Mouse (Mus musculus) left cerebral cortex, postnatal 4 days (tissue): Measurements from ENCODE around the gene Mtpn. TPM values are rescaled to one million over a fixed set of nuclear protein-coding genes. Genes with fewer than 3 reads are reported as not detected.

ENCODE experiments used
- DNase-seq: peaks from one replicate; pipeline ENCODE4 v3.0.0-alpha.2; 2022
- intact Hi-C: fragments of 180-260 bp; cut with DNase I; formaldehyde crosslinking; loops from one replicate; pipeline ENCODE4 v1.15.1; 2025
- total RNA-seq, 2 experiments: library from RNA; stranded (reverse); gene quantifications; 2 replicates each; pipeline ENCODE4 v1.2.3; 2021

Mtpn gene
- total RNA-seq = 100 to 1,000 TPM; 337 to 354 TPM

DNA sequence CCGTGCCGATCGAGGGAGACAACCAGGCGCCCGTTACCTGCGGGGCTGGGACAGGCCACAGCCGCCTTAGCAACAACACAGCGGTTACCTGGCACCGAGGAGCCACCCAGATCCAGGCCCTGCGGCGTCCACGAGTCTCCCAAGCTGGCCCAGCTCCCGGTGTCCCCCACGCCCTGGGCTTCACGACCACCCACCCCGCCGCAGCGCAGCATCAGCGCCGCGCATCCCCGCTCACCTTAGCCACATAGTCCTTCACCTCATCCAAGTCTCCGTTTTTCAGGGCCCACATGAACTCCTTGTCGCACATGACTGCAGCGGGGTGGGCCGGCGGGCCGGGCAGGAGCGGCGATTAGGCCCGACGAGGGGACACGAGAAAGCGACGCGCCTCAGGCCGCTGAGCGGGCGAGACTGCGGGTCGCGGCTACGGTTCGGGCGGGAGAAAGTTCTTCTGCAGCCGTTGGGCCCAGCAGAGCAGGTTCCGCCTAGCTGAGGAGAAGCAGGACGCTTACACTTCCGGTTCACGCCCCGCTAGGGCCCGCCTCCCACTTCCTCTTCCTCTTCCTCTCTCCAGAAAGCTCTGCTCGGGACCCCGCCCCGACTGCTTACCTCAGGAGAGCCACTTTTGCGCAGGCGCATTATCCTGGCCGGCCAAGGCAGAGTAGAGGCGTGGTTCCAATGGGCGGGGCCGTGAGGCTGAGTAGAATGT, at the start of gene Mtpn:
Gene Mtpn, minus strand, starts transcription at position 585 of the 706 bp plus-strand sequence.
- intact Hi-C loops = no loop called here
- peak; percentile 99 for DNase-seq

DNA sequence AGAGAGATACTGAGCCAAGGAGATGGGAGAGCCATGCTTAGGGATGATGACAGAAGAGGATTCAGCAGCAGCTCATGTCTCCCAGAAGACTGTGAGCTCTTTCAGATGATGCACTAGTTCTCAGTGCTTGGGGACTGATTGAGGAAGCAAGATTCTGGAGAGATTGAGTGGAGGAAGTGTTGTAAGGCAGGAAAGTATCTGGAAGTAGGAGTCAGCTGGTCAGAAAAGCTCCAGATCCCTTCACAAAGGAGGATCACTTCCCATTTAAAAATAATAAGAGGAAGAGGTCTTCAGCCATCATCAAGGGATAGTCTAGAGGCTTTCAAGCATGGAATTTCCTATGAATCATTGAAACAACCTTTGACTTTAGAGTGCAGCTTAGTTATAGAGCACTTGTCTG, 29.0 kb upstream of the Mtpn start:
- no peak for DNase-seq
- intact Hi-C loops = loop anchor here (10.0 kb wide), 1 partner anchor 184 kb away; no protein-coding TSS in a partner anchor

- intact Hi-C loops = loop anchor here (10.0 kb wide), 1 partner anchor 183 kb away; no protein-coding TSS in a partner anchor
- no peak for DNase-seq
Observed at GRCm38 (mm10) chr6:35567755-35568154, 28.1 kb upstream of the Mtpn start.

GRCm38 (mm10) chr6:35559950-35560349, 20.3 kb upstream of the Mtpn start:
- intact Hi-C loops = loop anchor here (10.0 kb wide), 1 partner anchor 175 kb away; no protein-coding TSS in a partner anchor
- DNase-seq = no peak

DNA sequence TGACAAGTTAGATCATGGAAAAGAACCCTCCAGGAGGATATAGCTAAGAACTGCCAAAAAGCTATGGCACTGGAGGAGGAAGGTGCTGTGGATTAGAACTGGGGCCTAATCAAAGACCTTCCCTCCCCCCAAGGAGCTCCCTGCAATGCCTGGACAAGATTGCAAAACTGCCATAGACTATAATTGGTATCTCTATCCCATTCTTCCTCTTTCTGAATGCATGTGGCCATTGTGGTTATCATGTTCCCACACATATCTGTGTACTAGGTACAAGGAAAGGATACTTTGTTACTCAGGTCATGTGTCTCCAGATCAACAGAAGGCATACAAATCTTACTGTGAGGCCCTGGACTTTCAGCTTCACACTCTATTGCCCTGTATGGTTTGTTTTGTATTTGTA, 4.7 kb upstream of the Mtpn start:
- intact Hi-C loops = no loop called here
- no peak for DNase-seq

- no peak for DNase-seq
- intact Hi-C loops = no loop called here
Observed at GRCm38 (mm10) chr6:35542656-35543400, 3.1 kb upstream of the Mtpn start.

DNA sequence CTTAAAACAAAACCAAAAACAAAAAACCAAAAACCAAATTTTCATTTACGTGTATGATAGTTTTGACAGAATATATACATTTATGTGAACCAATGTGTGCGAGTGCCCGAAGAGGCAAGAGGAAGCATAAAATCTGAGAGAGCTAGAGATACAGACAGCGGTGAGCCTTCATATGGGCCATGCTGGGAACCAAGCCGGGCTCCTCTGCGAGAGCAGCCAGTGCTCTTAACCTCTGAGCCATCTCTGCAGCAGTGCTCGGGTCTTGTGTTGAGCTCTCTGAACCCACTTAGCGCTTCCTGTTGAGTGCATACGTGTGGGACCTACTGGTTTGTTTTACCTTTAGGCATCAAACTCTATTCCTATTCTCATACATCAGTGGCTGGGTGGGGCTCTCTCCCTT, 689 bp upstream of the Mtpn start:
- intact Hi-C loops = no loop called here
- no peak for DNase-seq

DNA sequence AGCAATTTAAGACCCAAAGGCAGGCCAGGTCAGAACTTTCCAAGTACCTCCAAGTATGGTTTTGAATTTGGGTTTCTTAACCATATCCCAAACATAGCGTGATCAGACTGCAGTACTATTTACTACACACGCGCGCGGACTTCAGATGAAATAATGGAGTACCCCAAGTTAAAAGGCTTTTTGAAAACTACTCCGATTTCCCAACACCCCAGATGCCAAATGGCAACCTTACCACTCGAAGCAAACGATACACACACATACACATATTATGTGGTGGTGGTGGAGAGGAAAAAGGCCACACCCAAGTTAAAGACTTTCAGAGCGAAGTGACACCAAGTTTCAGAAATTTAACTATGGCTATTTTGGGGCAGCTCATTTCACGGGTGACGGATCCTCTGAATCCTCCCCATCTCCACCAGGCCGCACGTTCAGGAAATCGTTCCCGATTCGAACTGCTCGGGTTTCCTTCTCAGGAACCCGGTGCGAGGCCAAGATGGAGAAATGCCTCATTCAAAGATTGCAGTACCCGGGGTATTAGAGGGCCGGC, 858 bp downstream of the Mtpn start:
- intact Hi-C loops = no loop called here
- no peak for DNase-seq

DNA sequence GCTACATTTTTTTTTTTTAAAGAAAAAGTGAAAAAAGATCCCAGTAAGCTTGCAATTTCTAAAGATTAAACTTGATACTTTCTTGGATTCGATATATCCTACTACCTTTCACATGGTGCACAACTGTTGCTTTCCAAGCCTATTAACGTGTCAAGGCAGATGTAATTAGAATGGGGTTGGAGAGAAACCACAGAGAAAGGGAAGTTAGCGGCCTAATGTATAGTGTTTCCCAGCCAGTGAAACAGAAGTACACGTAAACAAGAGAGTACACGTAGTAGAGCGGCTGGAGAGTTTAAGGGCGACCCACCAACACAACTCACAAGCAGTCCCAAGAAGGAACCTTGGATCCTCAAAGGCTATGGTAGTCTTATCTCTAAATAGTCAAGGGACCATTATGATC, 3.7 kb downstream of the Mtpn start:
- DNase-seq = no peak
- intact Hi-C loops = no loop called here

GRCm38 (mm10) chr6:35513362-35513761, 26.3 kb downstream of the Mtpn start:
- DNase-seq = no peak
- intact Hi-C loops = no loop called here

DNA sequence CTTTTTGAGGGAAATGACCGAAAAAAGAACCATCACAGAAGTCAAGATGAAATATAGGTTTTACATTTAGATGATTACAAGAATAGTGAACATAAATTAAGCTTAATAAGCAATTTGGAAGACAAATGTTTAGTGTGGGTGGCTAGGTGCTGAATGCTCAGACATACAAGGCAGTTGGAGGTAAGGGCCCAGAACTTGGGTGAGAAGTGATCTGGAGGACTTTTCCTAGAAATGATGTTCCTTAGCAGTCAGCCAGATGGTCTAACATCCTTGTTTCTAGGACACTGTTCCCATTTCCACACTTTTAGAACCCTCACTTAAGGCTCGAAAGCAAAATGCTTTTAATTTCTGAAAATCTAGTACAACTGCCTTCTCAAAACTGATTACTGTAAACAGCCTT, 34.9 kb downstream of the Mtpn start:
- intact Hi-C loops = no loop called here
- no peak for DNase-seq

GRCm38 (mm10) chr6:35502904-35503303, 36.8 kb downstream of the Mtpn start:
- no peak for DNase-seq
- intact Hi-C loops = no loop called here

DNA sequence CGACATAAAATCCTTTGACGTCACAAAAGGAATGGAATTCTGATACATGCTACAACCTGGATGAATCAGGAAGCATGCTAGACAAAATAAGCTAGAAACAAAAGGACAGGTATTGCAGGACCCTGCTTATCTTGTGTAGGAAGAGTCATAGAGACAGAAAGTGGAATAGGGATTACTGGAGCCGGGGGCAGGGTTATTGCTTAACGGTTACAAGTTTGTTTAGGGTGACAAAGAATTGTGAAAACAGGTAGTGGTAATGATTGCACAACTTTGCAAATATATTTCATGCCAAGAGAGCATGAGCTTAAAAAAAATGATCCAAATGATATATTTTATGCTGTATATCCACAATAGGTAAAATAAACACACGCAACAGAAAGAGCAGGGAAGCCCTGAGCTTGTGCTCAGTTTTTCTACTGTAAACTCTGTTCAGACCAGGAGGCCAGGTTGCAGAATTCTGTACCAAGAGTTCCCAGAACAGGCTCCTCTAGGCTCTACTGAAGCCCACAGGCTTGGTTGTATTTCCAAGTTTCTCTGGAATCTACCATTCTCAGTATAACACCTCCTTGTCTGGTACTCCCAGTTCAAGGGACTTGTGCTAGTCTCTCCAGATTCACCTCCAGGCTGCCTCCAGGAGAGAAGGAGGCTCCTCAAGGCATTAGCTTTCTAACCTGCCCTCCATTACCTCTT, 39.6 kb downstream of the Mtpn start:
- intact Hi-C loops = no loop called here
- DNase-seq = no peak

DNA sequence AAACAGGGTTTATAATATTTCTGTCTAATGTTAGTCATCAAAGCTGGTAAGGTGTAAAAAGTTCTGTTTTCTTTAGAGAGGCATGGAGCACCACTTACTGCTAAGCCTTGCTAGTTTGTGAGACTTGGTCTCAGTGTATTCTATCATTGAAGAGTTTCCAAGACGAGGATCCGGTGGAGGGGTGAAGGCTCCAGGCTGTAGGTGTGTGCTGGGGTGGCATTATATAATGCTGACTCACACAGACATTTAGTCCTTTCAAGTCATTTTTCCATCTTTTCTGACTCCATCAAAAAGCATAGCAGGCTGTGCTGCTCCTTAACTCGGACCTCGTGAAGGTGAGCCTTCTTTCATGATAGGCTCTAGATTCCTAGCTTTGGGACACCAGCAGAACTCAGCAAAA, 42.3 kb downstream of the Mtpn start:
- intact Hi-C loops = no loop called here
- DNase-seq = no peak

DNA sequence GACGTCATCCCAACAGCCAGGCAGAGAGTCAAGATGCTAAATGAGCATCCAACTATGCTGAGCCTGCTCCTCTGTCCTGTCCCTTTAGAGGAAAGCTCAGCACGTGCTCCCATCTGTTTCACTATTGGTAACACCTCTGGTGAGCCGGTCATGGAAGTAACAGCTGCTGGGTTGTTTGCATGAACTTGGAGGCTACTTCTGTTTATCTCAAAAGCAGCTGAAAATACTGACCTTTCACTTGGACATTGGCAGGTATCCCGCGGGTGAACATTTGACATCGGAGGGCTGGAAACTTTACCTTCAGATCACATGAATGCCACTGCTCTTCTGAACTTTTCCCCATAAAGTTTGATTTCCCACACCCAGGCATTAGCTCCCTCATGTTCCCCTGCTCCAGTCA, 45.8 kb downstream of the Mtpn start:
- no peak for DNase-seq
- intact Hi-C loops = no loop called here

DNA sequence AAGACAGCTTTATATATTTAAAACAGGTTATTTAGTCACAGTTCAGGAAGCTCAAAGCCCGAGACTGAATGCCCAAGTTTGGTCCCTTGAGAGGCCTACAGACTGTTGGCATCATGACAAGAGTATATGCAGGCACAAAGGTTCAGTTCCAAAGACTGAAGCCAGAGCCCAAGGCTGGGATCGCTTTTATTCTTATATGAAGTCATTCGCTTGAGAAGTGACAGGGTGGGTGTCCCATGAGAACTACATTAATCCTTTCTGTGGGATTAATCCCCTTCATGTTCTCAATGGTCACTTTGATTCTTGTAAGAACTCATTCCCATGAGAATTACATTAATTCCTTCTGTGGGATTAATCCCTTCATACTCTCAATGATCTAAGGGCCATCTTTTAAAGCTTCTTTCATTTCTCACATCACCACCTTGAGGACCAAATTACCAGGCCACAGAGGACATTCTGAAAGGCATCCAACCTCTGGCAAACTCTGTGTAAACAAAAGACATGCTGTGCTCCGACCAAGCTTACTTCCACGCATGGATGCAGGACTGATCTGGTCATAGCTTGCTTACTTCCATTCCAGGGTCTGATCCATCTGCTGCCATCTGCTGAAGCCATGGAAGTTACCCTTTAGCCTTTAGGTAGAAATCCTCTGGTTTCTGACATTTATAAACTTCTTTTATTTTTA, 59.9 kb downstream of the Mtpn start:
- DNase-seq = no peak
- intact Hi-C loops = no loop called here

DNA sequence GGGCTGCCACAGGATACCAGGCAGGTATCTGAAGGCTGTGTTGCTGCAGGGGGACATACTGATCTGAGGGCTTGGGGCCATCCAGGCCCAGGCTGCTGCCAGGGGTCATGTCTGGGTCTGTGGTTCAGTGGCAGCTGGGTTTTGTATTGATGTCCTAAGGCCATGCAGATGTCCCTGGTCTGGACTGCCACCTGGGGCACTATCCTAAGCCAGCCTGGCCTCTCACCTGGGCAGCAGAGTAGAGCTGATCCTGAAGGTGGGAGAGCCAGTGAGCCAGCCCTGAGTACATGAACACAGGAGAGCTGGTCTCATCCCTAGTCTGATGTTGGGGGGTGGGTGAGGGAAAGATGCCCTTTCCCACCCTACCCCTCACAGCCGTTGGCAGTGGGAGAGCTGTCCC, 62.9 kb downstream of the Mtpn start:
- intact Hi-C loops = no loop called here
- DNase-seq = no peak

DNA sequence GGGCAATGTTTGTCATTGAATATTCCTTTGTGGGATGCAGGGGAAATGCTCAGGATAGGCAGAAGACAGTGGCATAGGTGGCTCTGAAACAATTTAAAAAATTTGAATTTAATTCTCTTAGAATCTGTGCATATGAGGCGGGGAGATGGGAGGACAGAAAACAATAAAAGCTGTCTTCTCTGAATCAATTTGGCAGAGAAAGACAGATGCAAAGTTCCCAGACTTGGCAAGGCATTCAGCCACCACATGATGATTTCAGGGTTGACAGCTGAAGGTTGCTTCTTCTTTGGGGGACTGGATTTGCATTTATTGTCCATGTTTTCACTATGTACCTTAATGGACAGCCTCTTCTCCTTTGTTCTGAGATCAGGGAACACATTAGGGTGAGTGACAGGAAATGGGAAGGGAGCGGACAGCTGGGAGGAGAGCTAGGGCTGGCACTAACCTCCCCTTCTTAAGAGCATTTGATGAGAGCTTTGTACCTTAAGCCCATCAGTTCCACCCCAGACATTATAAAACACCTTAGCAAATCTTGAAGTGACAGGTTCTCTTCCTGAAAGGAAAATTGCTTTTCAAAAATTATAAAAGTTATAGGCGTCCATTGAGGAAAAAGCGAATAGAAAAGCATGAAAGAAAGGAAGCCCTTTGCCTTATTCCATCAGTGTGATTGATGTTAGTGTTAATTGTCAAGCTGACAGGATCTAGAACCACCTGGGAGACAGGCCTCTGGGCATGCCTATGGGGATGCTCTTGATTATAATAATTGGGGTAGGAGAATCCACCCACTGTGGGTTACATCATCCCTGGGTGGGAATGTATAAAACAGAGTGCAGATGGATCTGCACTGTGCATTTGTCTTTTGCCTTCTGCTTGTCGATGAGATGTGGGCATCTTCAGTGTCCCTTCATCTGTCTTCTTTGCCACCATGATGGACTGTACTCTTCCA, 76.0 kb downstream of the Mtpn start:
- DNase-seq = no peak
- intact Hi-C loops = no loop called here

DNA sequence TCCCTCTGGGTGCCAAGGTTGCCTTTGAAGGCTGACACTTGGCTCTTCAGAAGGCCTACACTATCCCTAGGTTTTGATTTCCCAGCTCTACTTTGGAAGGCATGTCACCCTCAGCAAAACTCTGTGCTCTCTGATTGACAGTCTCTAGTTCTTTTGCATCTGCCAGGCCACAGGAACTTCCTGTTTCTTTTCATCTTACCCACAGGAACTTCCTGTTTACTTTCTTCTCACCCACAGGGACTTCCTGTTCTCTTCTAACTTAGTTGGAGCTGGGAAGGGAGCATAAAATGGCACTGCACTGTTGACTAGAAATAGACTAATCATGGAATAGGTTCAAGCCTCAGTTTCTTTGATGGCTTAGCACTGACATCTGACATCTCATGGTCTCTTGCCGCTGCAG, 77.2 kb downstream of the Mtpn start:
- intact Hi-C loops = no loop called here
- no peak for DNase-seq
